Mouse (Mus musculus) hindbrain, embryonic 15.5 days (tissue): ENCODE measurements around the gene Shroom3. TPM values are rescaled to one million over a fixed set of nuclear protein-coding genes. Genes with fewer than 3 reads are reported as not detected.

Experiments
- ATAC-seq: fragments of 200-750 bp; cut with Nextera tagmentation; 2 replicates; pipeline ENCODE4 v1.8.0; 2017; ENCODE audit warnings: low read depth, moderate number of reproducible peaks, moderate TSS enrichment; ENCODE audit not compliant: low FRiP score
- H3K27ac ChIP-seq: fragments of 300-500 bp; sonication (generic); replicated peaks from 2 replicates; pipeline ENCODE4 v1.5.1; 2015; ENCODE audit warnings: mild to moderate bottlenecking, inconsistent platforms
- H3K27me3 ChIP-seq: fragments of 300-500 bp; sonication (generic); 2 replicates; pipeline ENCODE4 v1.6.1; 2015; ENCODE audit warnings: control low read depth, inconsistent platforms
- H3K36me3 ChIP-seq: fragments of 300-500 bp; sonication (generic); 2 replicates; pipeline ENCODE4 v1.6.1; 2015; ENCODE audit warnings: control low read depth, inconsistent platforms
- H3K4me1 ChIP-seq: fragments of 300-500 bp; sonication (generic); replicated peaks from 2 replicates; pipeline ENCODE4 v1.6.1; 2015; ENCODE audit warnings: control low read depth, inconsistent platforms
- H3K4me2 ChIP-seq: fragments of 300-500 bp; sonication (generic); 2 replicates; pipeline ENCODE4 v1.6.1; 2015; ENCODE audit warnings: moderate library complexity, mild to moderate bottlenecking, inconsistent platforms
- H3K4me3 ChIP-seq: fragments of 300-500 bp; sonication (generic); 2 replicates; pipeline ENCODE4 v1.5.1; 2015; ENCODE audit warnings: mild to moderate bottlenecking, inconsistent platforms
- H3K9ac ChIP-seq: fragments of 300-500 bp; sonication (generic); 2 replicates; pipeline ENCODE4 v1.6.1; 2015; ENCODE audit warnings: inconsistent platforms
- H3K9me3 ChIP-seq: fragments of 300-500 bp; sonication (generic); 2 replicates; pipeline ENCODE4 v1.6.1; 2016; ENCODE audit warnings: control low read depth, inconsistent platforms
- WGBS: fragments of 180-500 bp; shearing (Covaris S2); methylation state at CpG from one replicate; pipeline ENCODE4 v1.1.7; 2015; 5-methylcytosine and 5-hydroxymethylcytosine counted together
- polyA plus RNA-seq: library from polyadenylated mRNA; unstranded; fragments of >200 nt; fragmentation: Nextera tagmentation; extraction: Ambion mirVana; gene quantifications from 2 replicates; pipeline ENCODE4 v1.2.1, GENCODE M21; 2015

Shroom3 gene
- polyA plus RNA-seq, 1 experiment from 2014 or later = 2.2 TPM

DNA sequence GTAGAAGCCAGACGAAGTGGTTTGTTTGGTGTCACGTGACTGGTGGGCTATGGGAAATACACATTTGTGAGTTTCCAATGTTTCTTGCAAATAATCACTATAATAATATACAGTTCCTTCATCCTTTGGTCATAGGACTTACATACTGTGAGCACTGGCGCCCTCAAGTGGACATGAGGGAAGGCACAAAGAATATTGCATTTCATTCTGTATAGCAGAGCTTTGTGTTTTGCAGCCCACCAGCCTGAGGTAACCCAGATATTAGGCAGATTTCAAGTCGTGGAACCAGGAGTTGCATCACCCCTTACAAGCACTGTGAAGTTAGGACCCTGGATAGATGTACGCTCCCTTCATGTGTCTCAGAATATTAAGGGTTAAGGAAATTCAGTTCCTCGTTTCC lies 42.7 kb downstream of the Shroom3 start:
- Histone ChIP-seq H3K27me3 (no peaks in the 10 kb centered on the region), H3K4me3 (no peak overlapping the region), H3K9me3 (no peaks in the 10 kb centered on the region), H3K9ac (no peak overlapping the region), H3K27ac (no peak overlapping the region), H3K36me3 (no peaks in the 10 kb centered on the region), H3K4me1 (no peaks in the 10 kb centered on the region), H3K4me2 (no peak overlapping the region)
- peak; percentile 74 for ATAC-seq
- 31% methylated on average over 6 of the region's 6 CpGs for WGBS

DNA sequence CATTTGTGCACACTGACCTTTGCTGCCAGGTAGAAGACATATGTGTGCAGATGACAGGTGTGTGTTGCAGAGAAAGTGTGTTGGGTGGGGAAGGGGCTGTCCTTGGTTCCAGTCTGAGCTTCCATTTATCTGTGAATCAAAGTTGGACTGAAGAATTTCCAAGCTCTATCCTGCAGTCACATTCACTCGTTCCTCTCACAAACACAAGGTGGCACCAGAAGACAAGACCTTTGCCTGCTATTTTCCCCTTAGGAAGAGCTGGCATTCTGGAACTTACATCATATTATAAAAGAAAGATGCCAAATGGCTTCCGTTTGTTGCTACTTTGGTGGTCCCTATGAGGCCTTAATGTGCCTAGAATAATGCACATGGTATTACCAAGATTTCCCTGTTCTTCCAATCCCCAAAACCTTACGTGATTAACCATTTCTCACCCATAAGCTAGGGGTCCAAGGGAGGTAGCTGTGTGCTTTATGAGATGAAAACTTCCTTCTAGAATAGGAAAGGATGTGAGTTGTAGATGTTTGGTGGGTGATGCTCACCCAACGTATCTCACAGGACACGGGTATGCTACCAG lies 45.1 kb downstream of the Shroom3 start:
- Histone ChIP-seq H3K9ac (no peak overlapping the region), H3K4me1 (no peaks in the 10 kb centered on the region), H3K9me3 (no peaks in the 10 kb centered on the region), H3K36me3 (no peaks in the 10 kb centered on the region), H3K27ac (no peak overlapping the region), H3K4me3 (no peak overlapping the region), H3K4me2 (no peak overlapping the region), H3K27me3 (no peaks in the 10 kb centered on the region)
- peak; percentile 78 for ATAC-seq
- 47% methylated on average over 5 of the region's 5 CpGs for WGBS

GRCm38 (mm10) chr5:92729221-92729620 lies 46.0 kb downstream of the Shroom3 start:
- 69% methylated on average over 6 of the region's 6 CpGs for WGBS

GRCm38 (mm10) chr5:92741802-92742201 lies 58.6 kb downstream of the Shroom3 start:
- Histone ChIP-seq H3K4me3 (no peak overlapping the region), H3K36me3 (no peaks in the 10 kb centered on the region), H3K27ac (no peak overlapping the region), H3K9ac (no peak overlapping the region), H3K4me1 (no peaks in the 10 kb centered on the region), H3K9me3 (no peaks in the 10 kb centered on the region), H3K4me2 (no peak overlapping the region), H3K27me3 (no peaks in the 10 kb centered on the region)
- WGBS = 81% methylated on average over 3 of the region's 3 CpGs
- ATAC-seq = no peak

More at GRCm38 (mm10) chr5:92729221-92729620, 46.0 kb downstream of the Shroom3 start:
- no peak for ATAC-seq
- no peak overlapping the region for H3K4me2 ChIP-seq
- no peaks in the 10 kb centered on the region for H3K9me3 ChIP-seq
- no peaks in the 10 kb centered on the region for H3K27me3 ChIP-seq
- no peak overlapping the region for H3K4me3 ChIP-seq
- H3K4me1 ChIP-seq = no peaks in the 10 kb centered on the region
- H3K27ac ChIP-seq = no peak overlapping the region
- no peaks in the 10 kb centered on the region for H3K36me3 ChIP-seq
- no peak overlapping the region for H3K9ac ChIP-seq

GRCm38 (mm10) chr5:92742701-92743100 lies 59.5 kb downstream of the Shroom3 start:
- WGBS = 86% methylated on average over 5 of the region's 5 CpGs

GRCm38 (mm10) chr5:92745390-92746253 lies 62.4 kb downstream of the Shroom3 start:
- Histone ChIP-seq H3K4me1 (no peaks in the 10 kb centered on the region), H3K9me3 (no peaks in the 10 kb centered on the region), H3K36me3 (no peaks in the 10 kb centered on the region), H3K4me2 (no peak overlapping the region), H3K27ac (no peak overlapping the region), H3K9ac (no peak overlapping the region), H3K27me3 (no peaks in the 10 kb centered on the region), H3K4me3 (no peak overlapping the region)
- ATAC-seq = no peak
- WGBS = 89% methylated on average over 8 of the region's 8 CpGs

More at GRCm38 (mm10) chr5:92742701-92743100, 59.5 kb downstream of the Shroom3 start:
- H3K9ac ChIP-seq = no peak overlapping the region
- H3K4me2 ChIP-seq = no peak overlapping the region
- no peaks in the 10 kb centered on the region for H3K36me3 ChIP-seq
- ATAC-seq = no peak
- no peaks in the 10 kb centered on the region for H3K27me3 ChIP-seq
- H3K27ac ChIP-seq = no peak overlapping the region
- H3K4me3 ChIP-seq = no peak overlapping the region
- H3K4me1 ChIP-seq = no peaks in the 10 kb centered on the region
- no peaks in the 10 kb centered on the region for H3K9me3 ChIP-seq

- no peaks in the 10 kb centered on the region for H3K9me3 ChIP-seq
- no peaks in the 10 kb centered on the region for H3K4me1 ChIP-seq
- H3K9ac ChIP-seq = no peak overlapping the region
- ATAC-seq = no peak
- no peak overlapping the region for H3K4me2 ChIP-seq
- no peaks in the 10 kb centered on the region for H3K36me3 ChIP-seq
- no peaks in the 10 kb centered on the region for H3K27me3 ChIP-seq
- H3K27ac ChIP-seq = no peak overlapping the region
- 96% methylated on average over 4 of the region's 4 CpGs for WGBS
- H3K4me3 ChIP-seq = no peak overlapping the region
These were observed 68.3 kb downstream of the Shroom3 start for GRCm38 (mm10) chr5:92751488-92751887.

GRCm38 (mm10) chr5:92755241-92755775 lies 72.1 kb downstream of the Shroom3 start:
- no peaks in the 10 kb centered on the region for H3K36me3 ChIP-seq
- ATAC-seq = no peak
- no peak overlapping the region for H3K9ac ChIP-seq
- no peaks in the 10 kb centered on the region for H3K27me3 ChIP-seq
- H3K27ac ChIP-seq = no peak overlapping the region
- H3K4me3 ChIP-seq = no peak overlapping the region
- no peaks in the 10 kb centered on the region for H3K4me1 ChIP-seq
- no peaks in the 10 kb centered on the region for H3K9me3 ChIP-seq
- H3K4me2 ChIP-seq = no peak overlapping the region
- 89% methylated on average over 7 of the region's 7 CpGs for WGBS

DNA sequence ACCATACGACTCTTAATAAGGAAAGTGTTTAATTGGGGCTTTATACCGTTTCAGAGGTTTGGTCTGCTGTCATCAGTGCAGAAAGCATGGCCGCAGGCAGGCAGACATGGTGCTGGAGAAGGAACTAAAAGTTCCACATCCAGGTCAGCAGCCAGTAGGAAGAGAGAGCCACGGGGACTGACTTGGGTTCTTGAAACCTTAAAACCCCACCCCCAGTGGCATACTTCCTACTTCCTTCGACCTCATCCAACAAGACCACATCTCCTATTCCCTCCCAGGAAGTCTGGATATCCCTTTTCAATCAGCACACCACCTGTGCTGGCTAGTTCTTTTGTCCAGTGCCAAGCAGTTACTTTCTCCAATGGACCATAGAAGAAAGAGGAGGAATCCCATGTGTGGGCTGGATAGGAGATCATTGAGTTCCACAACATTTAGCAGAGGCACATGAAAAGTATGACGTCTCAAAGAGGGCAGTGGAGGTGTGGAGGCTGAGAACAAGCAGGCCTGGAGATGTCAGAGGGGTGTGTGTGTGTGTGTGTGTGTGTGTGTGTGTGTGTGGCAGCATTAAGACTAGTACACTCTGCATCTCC lies 76.0 kb downstream of the Shroom3 start:
- WGBS = 83% methylated on average over 6 of the region's 6 CpGs
- no peak overlapping the region for H3K27ac ChIP-seq
- H3K27me3 ChIP-seq = no peaks in the 10 kb centered on the region
- H3K4me3 ChIP-seq = no peak overlapping the region
- no peaks in the 10 kb centered on the region for H3K4me1 ChIP-seq
- H3K4me2 ChIP-seq = no peak overlapping the region
- H3K9me3 ChIP-seq = no peaks in the 10 kb centered on the region
- H3K36me3 ChIP-seq = no peaks in the 10 kb centered on the region
- no peak for ATAC-seq
- H3K9ac ChIP-seq = no peak overlapping the region

DNA sequence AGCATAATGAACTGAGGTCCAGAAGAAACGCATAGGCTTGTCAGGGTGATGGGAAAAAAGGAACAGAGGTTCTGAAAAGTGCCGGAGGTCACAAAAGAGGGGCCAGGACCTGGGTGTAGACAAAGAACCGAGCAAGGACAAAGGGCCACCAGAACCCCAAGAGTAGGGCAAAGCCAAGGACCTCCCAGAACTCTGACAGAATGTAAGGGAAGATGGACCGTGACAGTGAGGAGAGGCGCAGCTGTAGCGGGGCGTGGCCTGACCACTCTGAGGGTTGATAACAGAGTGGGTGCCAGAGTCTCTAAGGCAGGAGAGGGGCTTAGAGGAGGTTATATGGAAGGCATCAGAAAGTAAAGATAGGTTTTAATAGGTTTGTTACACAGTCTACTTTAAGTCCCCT lies 77.3 kb downstream of the Shroom3 start:
- Histone ChIP-seq H3K36me3 (no peaks in the 10 kb centered on the region), H3K9ac (no peak overlapping the region), H3K27me3 (no peaks in the 10 kb centered on the region), H3K9me3 (no peaks in the 10 kb centered on the region), H3K4me3 (no peak overlapping the region), H3K4me1 (no peaks in the 10 kb centered on the region), H3K27ac (no peak overlapping the region), H3K4me2 (no peak overlapping the region)
- ATAC-seq = no peak
- WGBS = 58% methylated on average over 7 of the region's 7 CpGs

DNA sequence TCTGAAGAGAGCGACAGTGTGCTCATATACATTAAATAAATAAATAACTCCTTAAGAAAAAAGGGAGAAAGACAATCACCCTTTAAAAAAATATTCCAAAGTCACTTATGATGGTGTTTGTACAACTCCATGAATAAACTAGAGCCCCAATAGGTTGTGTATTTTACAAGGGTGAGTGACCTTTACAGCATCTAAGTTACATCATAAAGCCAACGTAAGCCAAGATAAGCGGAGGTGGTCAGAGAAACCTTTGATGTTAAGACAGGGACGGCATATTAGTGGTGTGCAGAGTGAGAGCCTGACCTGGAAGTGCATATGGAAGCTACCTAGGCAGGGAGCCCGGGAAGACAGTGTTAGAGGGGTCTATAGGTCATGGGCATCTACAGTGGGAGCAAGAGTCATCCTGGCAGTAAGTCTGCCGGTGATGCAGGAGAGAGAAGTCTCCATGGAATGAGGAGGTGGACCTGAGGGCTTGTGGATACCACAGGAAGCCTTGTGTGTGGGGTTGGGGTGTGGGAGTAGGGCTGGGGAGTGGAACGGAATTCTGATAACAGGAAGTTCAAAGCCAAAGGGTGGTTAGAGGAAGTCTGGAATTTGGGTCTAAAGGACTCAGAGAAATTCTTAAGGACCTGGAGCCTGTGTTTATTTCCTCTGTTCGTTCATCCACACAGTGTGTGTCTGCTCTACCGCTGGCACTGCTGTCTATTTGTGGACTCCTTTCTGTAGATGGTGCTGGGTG lies 78.5 kb downstream of the Shroom3 start:
- no peak overlapping the region for H3K27ac ChIP-seq
- no peaks in the 10 kb centered on the region for H3K27me3 ChIP-seq
- H3K4me3 ChIP-seq = no peak overlapping the region
- no peaks in the 10 kb centered on the region for H3K9me3 ChIP-seq
- H3K4me1 ChIP-seq = no peaks in the 10 kb centered on the region
- no peak for ATAC-seq
- no peak overlapping the region for H3K4me2 ChIP-seq
- no peak overlapping the region for H3K9ac ChIP-seq
- 87% methylated on average over 9 of the region's 9 CpGs for WGBS
- H3K36me3 ChIP-seq = no peaks in the 10 kb centered on the region
